Mouse (Mus musculus) ES-Bruce4 (cell line): ENCODE data around the gene Slc2a12.

Experiments
- CTCF ChIP-seq: IDR thresholded peaks from one replicate; pipeline ENCODE4 v1.8.1; 2011; ENCODE audit warnings: low read depth, low read length
- POLR2A ChIP-seq: IDR thresholded peaks from one replicate; pipeline ENCODE4 v1.8.1; 2011; ENCODE audit warnings: low read length; ENCODE audit not compliant: insufficient read depth

- TF ChIP-seq CTCF (no peak), POLR2A (no peak)
Observed at GRCm38 (mm10) chr10:22659386-22659725, 14.5 kb downstream of the Slc2a12 start.
